Mouse (Mus musculus): Measurements from ENCODE around the gene Bag1. TPM values are rescaled to one million over a fixed set of nuclear protein-coding genes. Genes with fewer than 3 reads are reported as not detected.

Bag1 gene
- polyA plus RNA-seq, 1 experiment from 2014 or later, result 197 TPM

- H3K9ac ChIP-seq (ENCODE audit: low read length), result no peak overlapping the region
- H3K36me3 ChIP-seq (ENCODE audit: control insufficient read depth, insufficient read depth, low read length), result no peaks in the 10 kb centered on the region
- H3K27me3 ChIP-seq (replicated peaks; ENCODE audit: control insufficient read depth, insufficient read depth, low read length), result no peaks in the 10 kb centered on the region
- no peak for ATAC-seq (replicated peaks; ENCODE audit: low FRiP score, low TSS enrichment, low read depth)
- H3K27ac ChIP-seq (ENCODE audit: low read depth), result 0 out of 2 replicates have a peak overlapping the region, but pooled peaks have one; percentile 12
- H3K9me3 ChIP-seq (ENCODE audit: control insufficient read depth, low read length), result no peaks in the 10 kb centered on the region
- 0 out of 2 replicates have a peak overlapping the region, but pooled peaks have one; percentile 1 for H3K4me2 ChIP-seq (ENCODE audit: low read length)
- WGBS, result 24% methylated on average over 20 of the region's 20 CpGs
- H3K4me3 ChIP-seq (ENCODE audit: low read depth, low read length), result no peak overlapping the region
- DNase-seq (ENCODE audit: low spot score), result peak; percentile 69
- H3K4me1 ChIP-seq (replicated peaks; ENCODE audit: control insufficient read depth, insufficient read depth, low read length), result 0 out of 2 replicates have a peak, but pooled peaks cover 5% of the 10 kb centered on the region
Observed at GRCm38 (mm10) chr4:40908261-40908969, 39.7 kb downstream of the Bag1 start.

GRCm38 (mm10) chr4:40906298-40906697, 41.8 kb downstream of the Bag1 start:
- no peak overlapping the region for H3K4me2 ChIP-seq (ENCODE audit: low read length)
- no peak overlapping the region for H3K9ac ChIP-seq (ENCODE audit: low read length)
- DNase-seq (ENCODE audit: low spot score) (peak; percentile 58), ATAC-seq (replicated peaks; ENCODE audit: low FRiP score, low TSS enrichment, low read depth) (no peak)
- no peak overlapping the region for H3K4me3 ChIP-seq (ENCODE audit: low read depth, low read length)
- WGBS, result 48% methylated on average over 1 of the region's 1 CpGs
- H3K27ac ChIP-seq (ENCODE audit: low read depth), result no peak overlapping the region
- 0 out of 2 replicates have a peak, but pooled peaks cover 5% of the 10 kb centered on the region for H3K4me1 ChIP-seq (replicated peaks; ENCODE audit: control insufficient read depth, insufficient read depth, low read length)
- no peaks in the 10 kb centered on the region for H3K36me3 ChIP-seq (ENCODE audit: control insufficient read depth, insufficient read depth, low read length)
- no peaks in the 10 kb centered on the region for H3K9me3 ChIP-seq (ENCODE audit: control insufficient read depth, low read length)
- no peaks in the 10 kb centered on the region for H3K27me3 ChIP-seq (replicated peaks; ENCODE audit: control insufficient read depth, insufficient read depth, low read length)

- Histone ChIP-seq H3K4me1 (replicated peaks; ENCODE audit: control insufficient read depth, insufficient read depth, low read length) (no peaks in the 10 kb centered on the region), H3K9me3 (ENCODE audit: control insufficient read depth, low read length) (peaks cover 3% of the 10 kb centered on the region; the same call in 1 of the 2 replicates), H3K9ac (ENCODE audit: low read length) (no peak overlapping the region), H3K4me3 (ENCODE audit: low read depth, low read length) (no peak overlapping the region), H3K27me3 (replicated peaks; ENCODE audit: control insufficient read depth, insufficient read depth, low read length) (no peaks in the 10 kb centered on the region), H3K27ac (ENCODE audit: low read depth) (no peak overlapping the region), H3K4me2 (ENCODE audit: low read length) (no peak overlapping the region), H3K36me3 (ENCODE audit: control insufficient read depth, insufficient read depth, low read length) (no peaks in the 10 kb centered on the region)
- 84% methylated on average over 4 of the region's 4 CpGs for WGBS
- ATAC-seq (replicated peaks; ENCODE audit: low FRiP score, low TSS enrichment, low read depth) (no peak), DNase-seq (ENCODE audit: low spot score) (no peak)
Observed at GRCm38 (mm10) chr4:40900612-40901011, 47.5 kb downstream of the Bag1 start.

GRCm38 (mm10) chr4:40900071-40900470, 48.0 kb downstream of the Bag1 start:
- no peak for DNase-seq (ENCODE audit: low spot score)
- Histone ChIP-seq H3K4me2 (ENCODE audit: low read length) (no peak overlapping the region), H3K4me3 (ENCODE audit: low read depth, low read length) (no peak overlapping the region), H3K36me3 (ENCODE audit: control insufficient read depth, insufficient read depth, low read length) (no peaks in the 10 kb centered on the region), H3K27me3 (replicated peaks; ENCODE audit: control insufficient read depth, insufficient read depth, low read length) (no peaks in the 10 kb centered on the region), H3K9ac (ENCODE audit: low read length) (no peak overlapping the region), H3K27ac (ENCODE audit: low read depth) (no peak overlapping the region), H3K4me1 (replicated peaks; ENCODE audit: control insufficient read depth, insufficient read depth, low read length) (no peaks in the 10 kb centered on the region), H3K9me3 (ENCODE audit: control insufficient read depth, low read length) (peaks cover 3% of the 10 kb centered on the region; the same call in 1 of the 2 replicates)
- ATAC-seq (replicated peaks; ENCODE audit: low FRiP score, low TSS enrichment, low read depth), result no peak
- 89% methylated on average over 3 of the region's 3 CpGs for WGBS

GRCm38 (mm10) chr4:40899264-40899663, 48.8 kb downstream of the Bag1 start:
- no peak for ATAC-seq (replicated peaks; ENCODE audit: low FRiP score, low TSS enrichment, low read depth)
- Histone ChIP-seq H3K36me3 (ENCODE audit: control insufficient read depth, insufficient read depth, low read length) (no peaks in the 10 kb centered on the region), H3K4me1 (replicated peaks; ENCODE audit: control insufficient read depth, insufficient read depth, low read length) (no peaks in the 10 kb centered on the region), H3K4me2 (ENCODE audit: low read length) (no peak overlapping the region), H3K9me3 (ENCODE audit: control insufficient read depth, low read length) (peaks cover 3% of the 10 kb centered on the region; the same call in 1 of the 2 replicates), H3K27ac (ENCODE audit: low read depth) (no peak overlapping the region), H3K4me3 (ENCODE audit: low read depth, low read length) (no peak overlapping the region), H3K9ac (ENCODE audit: low read length) (no peak overlapping the region), H3K27me3 (replicated peaks; ENCODE audit: control insufficient read depth, insufficient read depth, low read length) (no peaks in the 10 kb centered on the region)
- DNase-seq (ENCODE audit: low spot score), result no peak
- 73% methylated on average over 2 of the region's 2 CpGs for WGBS

GRCm38 (mm10) chr4:40898476-40899044, 49.5 kb downstream of the Bag1 start:
- no peak overlapping the region for H3K4me3 ChIP-seq (ENCODE audit: low read depth, low read length)
- no peak overlapping the region for H3K27ac ChIP-seq (ENCODE audit: low read depth)
- 0 out of 2 replicates have a peak, but pooled peaks have one; percentile 45 for ATAC-seq (replicated peaks; ENCODE audit: low FRiP score, low TSS enrichment, low read depth)
- H3K4me2 ChIP-seq (ENCODE audit: low read length), result no peak overlapping the region
- DNase-seq (ENCODE audit: low spot score), result no peak
- peaks cover 3% of the 10 kb centered on the region; the same call in 1 of the 2 replicates for H3K9me3 ChIP-seq (ENCODE audit: control insufficient read depth, low read length)
- H3K9ac ChIP-seq (ENCODE audit: low read length), result no peak overlapping the region
- WGBS, result 86% methylated on average over 6 of the region's 6 CpGs
- H3K4me1 ChIP-seq (replicated peaks; ENCODE audit: control insufficient read depth, insufficient read depth, low read length), result no peaks in the 10 kb centered on the region
- H3K27me3 ChIP-seq (replicated peaks; ENCODE audit: control insufficient read depth, insufficient read depth, low read length), result no peaks in the 10 kb centered on the region
- no peaks in the 10 kb centered on the region for H3K36me3 ChIP-seq (ENCODE audit: control insufficient read depth, insufficient read depth, low read length)

GRCm38 (mm10) chr4:40895646-40896045, 52.4 kb downstream of the Bag1 start:
- DNase-seq (ENCODE audit: low spot score), result no peak
- 93% methylated on average over 2 of the region's 2 CpGs for WGBS
- no peak overlapping the region for H3K27ac ChIP-seq (ENCODE audit: low read depth)
- H3K36me3 ChIP-seq (ENCODE audit: control insufficient read depth, insufficient read depth, low read length), result no peaks in the 10 kb centered on the region
- no peak for ATAC-seq (replicated peaks; ENCODE audit: low FRiP score, low TSS enrichment, low read depth)
- no peaks in the 10 kb centered on the region for H3K27me3 ChIP-seq (replicated peaks; ENCODE audit: control insufficient read depth, insufficient read depth, low read length)
- H3K4me2 ChIP-seq (ENCODE audit: low read length), result no peak overlapping the region
- no peaks in the 10 kb centered on the region for H3K4me1 ChIP-seq (replicated peaks; ENCODE audit: control insufficient read depth, insufficient read depth, low read length)
- no peak overlapping the region for H3K9ac ChIP-seq (ENCODE audit: low read length)
- no peak overlapping the region for H3K4me3 ChIP-seq (ENCODE audit: low read depth, low read length)
- peaks cover 3% of the 10 kb centered on the region; the same call in 1 of the 2 replicates for H3K9me3 ChIP-seq (ENCODE audit: control insufficient read depth, low read length)

GRCm38 (mm10) chr4:40895118-40895517, 53.0 kb downstream of the Bag1 start:
- H3K9ac ChIP-seq (ENCODE audit: low read length), result no peak overlapping the region
- H3K4me3 ChIP-seq (ENCODE audit: low read depth, low read length), result no peak overlapping the region
- no peaks in the 10 kb centered on the region for H3K36me3 ChIP-seq (ENCODE audit: control insufficient read depth, insufficient read depth, low read length)
- no peak; the same call in 1 of the 2 replicates for ATAC-seq (replicated peaks; ENCODE audit: low FRiP score, low TSS enrichment, low read depth)
- no peak overlapping the region for H3K4me2 ChIP-seq (ENCODE audit: low read length)
- no peak overlapping the region for H3K27ac ChIP-seq (ENCODE audit: low read depth)
- WGBS, result 81% methylated on average over 3 of the region's 3 CpGs
- no peak for DNase-seq (ENCODE audit: low spot score)
- H3K4me1 ChIP-seq (replicated peaks; ENCODE audit: control insufficient read depth, insufficient read depth, low read length), result no peaks in the 10 kb centered on the region
- H3K9me3 ChIP-seq (ENCODE audit: control insufficient read depth, low read length), result 0 out of 2 replicates have a peak, but pooled peaks cover under 1% of the 10 kb centered on the region
- H3K27me3 ChIP-seq (replicated peaks; ENCODE audit: control insufficient read depth, insufficient read depth, low read length), result no peaks in the 10 kb centered on the region

Data from intestine, embryonic 14.5 days (tissue).